Mouse (Mus musculus): ENCODE measurements around the gene Mrpl17.

- no peak for TF ChIP-seq POLR2A (IDR thresholded peaks at IDR 0.05; ENCODE audit: extremely low read depth, insufficient read depth, low read length)
- no peak for TF ChIP-seq CTCF (IDR thresholded peaks at IDR 0.05; ENCODE audit: extremely low read depth, insufficient read depth, low read length)
Observed at GRCm38 (mm10) chr7:105796972-105797371, 13.9 kb downstream of the Mrpl17 start.

Data from cortical plate, adult 2 months (tissue).